Mouse (Mus musculus): Measurements from ENCODE around the gene S100a7a. TPM values are rescaled to one million over a fixed set of nuclear protein-coding genes. Genes with fewer than 3 reads are reported as not detected.

Gene S100a7a
- polyA plus RNA-seq, 1 experiment from 2014 or later, result 0.12 TPM

DNA sequence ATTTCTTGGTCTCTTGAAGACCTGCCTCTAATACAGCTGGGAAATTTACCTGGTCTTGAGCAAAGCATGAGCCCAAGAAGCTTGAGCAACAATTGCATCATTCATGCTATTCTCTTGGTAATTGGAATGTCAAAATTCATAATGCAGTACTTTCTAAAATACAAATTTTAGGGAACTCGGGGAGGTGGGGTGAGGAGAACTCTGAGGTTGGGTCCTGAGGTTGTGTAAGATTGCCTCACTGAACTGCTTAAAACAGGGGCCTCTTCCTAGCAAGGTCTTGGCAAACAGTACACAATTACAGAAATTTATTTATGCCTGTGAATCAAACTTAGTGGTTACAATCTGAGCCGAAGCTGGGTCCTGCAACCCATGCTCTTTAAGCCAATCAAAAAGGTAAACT lies 33.0 kb downstream of the S100a7a start:
- ATAC-seq (ENCODE audit: low FRiP score, low TSS enrichment), result no peak
- H3K36me3 ChIP-seq (ENCODE audit: insufficient read depth, low read length), result no peaks in the 10 kb centered on the region
- 92% methylated on average over 2 of the region's 2 CpGs for WGBS
- no peaks in the 10 kb centered on the region for H3K4me1 ChIP-seq (ENCODE audit: insufficient read depth, low read length)
- no peak overlapping the region for H3K4me2 ChIP-seq (replicated peaks; ENCODE audit: low read depth, low read length)
- H3K27me3 ChIP-seq (ENCODE audit: insufficient read depth, low read length), result no peaks in the 10 kb centered on the region
- no peaks in the 10 kb centered on the region for H3K9me3 ChIP-seq (ENCODE audit: low read length)
- H3K9ac ChIP-seq (replicated peaks; ENCODE audit: low read length), result no peak overlapping the region
- no peak overlapping the region for H3K27ac ChIP-seq (ENCODE audit: low read length)
- no peak overlapping the region for H3K4me3 ChIP-seq (ENCODE audit: low read length)

DNA sequence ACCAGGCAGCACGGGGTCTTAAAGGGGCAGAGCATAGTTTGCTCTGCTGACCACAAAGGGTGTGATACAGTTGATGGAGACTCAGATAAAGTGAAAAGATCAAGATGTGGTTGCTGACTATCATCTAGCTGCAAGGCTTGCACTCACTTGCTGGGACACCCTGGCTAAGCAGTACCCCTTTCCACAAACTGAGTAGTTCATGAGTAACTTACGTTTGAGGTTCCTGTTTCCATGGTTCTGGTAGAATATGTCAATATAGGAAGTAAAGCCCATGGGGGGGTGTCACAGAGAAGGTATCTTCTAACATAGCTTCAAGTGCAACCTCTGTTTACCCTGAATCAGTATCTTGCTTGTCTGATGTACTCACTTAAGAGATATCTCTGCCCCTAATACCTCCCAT lies 39.7 kb downstream of the S100a7a start:
- Histone ChIP-seq H3K27ac (ENCODE audit: low read length) (no peak overlapping the region), H3K27me3 (ENCODE audit: insufficient read depth, low read length) (no peaks in the 10 kb centered on the region), H3K36me3 (ENCODE audit: insufficient read depth, low read length) (no peaks in the 10 kb centered on the region), H3K4me1 (ENCODE audit: insufficient read depth, low read length) (no peaks in the 10 kb centered on the region), H3K9me3 (ENCODE audit: low read length) (no peaks in the 10 kb centered on the region), H3K4me3 (ENCODE audit: low read length) (no peak overlapping the region), H3K9ac (replicated peaks; ENCODE audit: low read length) (no peak overlapping the region), H3K4me2 (replicated peaks; ENCODE audit: low read depth, low read length) (no peak overlapping the region)
- no peak for ATAC-seq (ENCODE audit: low FRiP score, low TSS enrichment)
- WGBS, result 78% methylated on average over 2 of the region's 2 CpGs

DNA sequence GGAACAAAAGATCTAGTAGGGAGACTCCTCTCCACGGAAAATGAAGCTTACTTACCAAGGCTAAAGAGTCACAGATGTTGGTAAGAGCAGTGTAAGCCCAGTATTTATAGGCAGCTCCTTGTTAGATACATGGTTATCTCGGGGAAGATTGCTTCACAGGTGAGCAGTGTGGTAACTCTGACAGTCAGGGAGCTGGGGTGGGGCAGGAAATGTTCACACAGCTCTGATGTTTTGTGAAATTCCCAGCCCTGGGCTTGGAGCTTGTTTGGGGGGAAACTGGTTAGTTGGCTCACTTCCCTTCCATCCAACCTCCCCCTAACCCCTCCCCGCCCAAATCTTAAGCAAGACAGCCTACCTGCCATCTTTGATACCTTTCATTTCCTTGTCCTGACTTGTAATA lies 41.8 kb downstream of the S100a7a start, which contains the start of gene S100a9:
S100a9 (minus strand) TSS at position 109 of the 400 bp plus-strand sequence.
- H3K27ac ChIP-seq (ENCODE audit: low read length), result no peak within 1 kb of the TSS
- H3K36me3 ChIP-seq (ENCODE audit: insufficient read depth, low read length), result no peaks in the 10 kb centered on the region
- WGBS, result 77% methylated on average over 3 of the region's 3 CpGs

DNA sequence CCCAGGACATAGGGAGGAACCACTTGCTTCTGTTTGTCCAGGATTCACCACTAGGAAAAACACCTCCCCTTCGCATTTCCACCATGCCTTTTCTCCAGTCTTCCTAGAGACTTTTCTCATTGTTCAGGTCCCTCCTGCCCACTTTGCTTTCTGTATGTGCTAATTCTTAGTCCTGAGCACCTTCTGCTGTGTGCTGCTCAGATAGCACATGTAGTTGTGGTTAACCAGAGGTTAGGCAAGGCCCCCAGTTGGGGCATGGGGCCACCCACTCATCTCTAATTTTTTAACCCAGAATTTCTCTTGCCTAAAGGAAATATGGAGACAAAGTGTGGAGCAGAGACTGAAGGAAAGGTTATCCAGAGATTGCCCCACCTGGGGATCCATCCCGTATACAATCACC lies 48.4 kb downstream of the S100a7a start:
- WGBS, result 85% methylated on average over 2 of the region's 2 CpGs
- no peaks in the 10 kb centered on the region for H3K27me3 ChIP-seq (ENCODE audit: insufficient read depth, low read length)
- H3K27ac ChIP-seq (ENCODE audit: low read length), result no peak overlapping the region
- no peaks in the 10 kb centered on the region for H3K9me3 ChIP-seq (ENCODE audit: low read length)
- no peaks in the 10 kb centered on the region for H3K4me1 ChIP-seq (ENCODE audit: insufficient read depth, low read length)
- no peaks in the 10 kb centered on the region for H3K36me3 ChIP-seq (ENCODE audit: insufficient read depth, low read length)
- H3K4me3 ChIP-seq (ENCODE audit: low read length), result no peak overlapping the region
- no peak for ATAC-seq (ENCODE audit: low FRiP score, low TSS enrichment)
- no peak overlapping the region for H3K9ac ChIP-seq (replicated peaks; ENCODE audit: low read length)
- no peak overlapping the region for H3K4me2 ChIP-seq (replicated peaks; ENCODE audit: low read depth, low read length)

More for the DNA sequence above, 41.8 kb downstream of the S100a7a start, which contains the start of gene S100a9:
- no peak for ATAC-seq (ENCODE audit: low FRiP score, low TSS enrichment)
- Histone ChIP-seq H3K27me3 (ENCODE audit: insufficient read depth, low read length) (no peaks in the 10 kb centered on the region), H3K4me1 (ENCODE audit: insufficient read depth, low read length) (no peaks in the 10 kb centered on the region), H3K9ac (replicated peaks; ENCODE audit: low read length) (no peak within 1 kb of the TSS), H3K4me2 (replicated peaks; ENCODE audit: low read depth, low read length) (no peak within 1 kb of the TSS), H3K9me3 (ENCODE audit: low read length) (no peaks in the 10 kb centered on the region), H3K4me3 (ENCODE audit: low read length) (no peak within 1 kb of the TSS)

Other genes with a start within 250 kb of the S100a7a start
- gene Ints3, start 220.4 kb upstream of the S100a7a start, polyA plus RNA-seq (2015; fragmentation: Nextera tagmentation; extraction: Ambion mirVana), result 32.7 and 33.3 TPM in 2 replicates
- 20.0 and 20.5 TPM in 2 replicates for gene Npr1, start 188.2 kb upstream of the S100a7a start, polyA plus RNA-seq (2015; fragmentation: Nextera tagmentation; extraction: Ambion mirVana)
- 219 and 223 TPM in 2 replicates for gene Ilf2, start 177.9 kb upstream of the S100a7a start, polyA plus RNA-seq (2015; fragmentation: Nextera tagmentation; extraction: Ambion mirVana)
- 73.9 and 80.1 TPM in 2 replicates for gene Snapin, start 163.0 kb upstream of the S100a7a start, polyA plus RNA-seq (2015; fragmentation: Nextera tagmentation; extraction: Ambion mirVana)
- 135 and 144 TPM in 2 replicates for gene Chtop, start 144.5 kb upstream of the S100a7a start, polyA plus RNA-seq (2015; fragmentation: Nextera tagmentation; extraction: Ambion mirVana)
- gene S100a1, start 139.6 kb upstream of the S100a7a start, polyA plus RNA-seq (2015; fragmentation: Nextera tagmentation; extraction: Ambion mirVana), result 116 and 122 TPM in 2 replicates
- 43.4 and 45.8 TPM in 2 replicates for gene S100a13, start 139.6 kb upstream of the S100a7a start, polyA plus RNA-seq (2015; fragmentation: Nextera tagmentation; extraction: Ambion mirVana)
- 7.5 and 7.9 TPM in 2 replicates for gene S100a14, start 127.2 kb upstream of the S100a7a start, polyA plus RNA-seq (2015; fragmentation: Nextera tagmentation; extraction: Ambion mirVana)
- gene S100a16, start 116.8 kb upstream of the S100a7a start, polyA plus RNA-seq (2015; fragmentation: Nextera tagmentation; extraction: Ambion mirVana), result 214 and 232 TPM in 2 replicates
- gene S100a3, start 93.4 kb upstream of the S100a7a start, polyA plus RNA-seq (2015; fragmentation: Nextera tagmentation; extraction: Ambion mirVana), result 0.12 and 0.44 TPM in 2 replicates
- not detected in 2 replicates for gene S100a2, start 63.8 kb upstream of the S100a7a start, polyA plus RNA-seq (2015; fragmentation: Nextera tagmentation; extraction: Ambion mirVana)
- not detected in 2 replicates for gene Gm42674, start 52.1 kb upstream of the S100a7a start, polyA plus RNA-seq (2015; fragmentation: Nextera tagmentation; extraction: Ambion mirVana)
- gene S100a4, start 50.2 kb upstream of the S100a7a start, polyA plus RNA-seq (2015; fragmentation: Nextera tagmentation; extraction: Ambion mirVana), result 3.6 and 5.5 TPM in 2 replicates
- gene S100a5, start 45.5 kb upstream of the S100a7a start, polyA plus RNA-seq (2015; fragmentation: Nextera tagmentation; extraction: Ambion mirVana), result 0.45 and 0.99 TPM in 2 replicates
- 173 and 181 TPM in 2 replicates for gene S100a6, start 41.1 kb upstream of the S100a7a start, polyA plus RNA-seq (2015; fragmentation: Nextera tagmentation; extraction: Ambion mirVana)
- gene S100a8, start 15.0 kb downstream of the S100a7a start, polyA plus RNA-seq (2015; fragmentation: Nextera tagmentation; extraction: Ambion mirVana), result 13.9 and 22.6 TPM in 2 replicates
- 9.6 and 15.0 TPM in 2 replicates for gene S100a9, start 41.7 kb downstream of the S100a7a start, polyA plus RNA-seq (2015; fragmentation: Nextera tagmentation; extraction: Ambion mirVana)
- gene Pglyrp4, start 72.9 kb downstream of the S100a7a start, polyA plus RNA-seq (2015; fragmentation: Nextera tagmentation; extraction: Ambion mirVana), result not detected in 2 replicates
- gene Gm5849, start 123.9 kb downstream of the S100a7a start, polyA plus RNA-seq (2015; fragmentation: Nextera tagmentation; extraction: Ambion mirVana), result not detected in 2 replicates